Mouse (Mus musculus): ENCODE data around the gene Nbdy. TPM values are rescaled to one million over a fixed set of nuclear protein-coding genes. Genes with fewer than 3 reads are reported as not detected.

Nbdy gene
- polyA plus RNA-seq, 1 experiment from 2014 or later, result 16.8 TPM

DNA sequence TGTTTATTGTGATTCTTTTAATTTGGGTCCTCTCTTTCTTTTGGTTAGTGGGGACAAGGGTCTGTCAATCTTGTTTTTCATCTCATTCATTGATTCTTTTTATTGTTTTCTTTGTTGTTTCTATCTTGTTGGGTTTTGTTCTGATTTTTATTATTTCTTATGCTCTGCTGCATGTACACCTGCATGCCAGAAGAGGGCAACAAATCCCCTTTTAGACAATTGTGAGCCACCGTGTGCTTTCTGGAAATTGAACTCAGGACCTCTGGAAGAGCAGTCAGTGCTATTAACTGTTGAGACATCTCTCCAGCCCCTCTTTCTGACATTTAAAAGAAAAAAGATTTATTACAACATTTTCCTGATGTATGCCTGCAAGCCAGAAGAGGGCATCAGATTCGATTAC is 25.8 kb downstream of the Nbdy start:
- no peak overlapping the region for H3K27ac ChIP-seq (ENCODE audit: low read length)
- no peak overlapping the region for H3K4me2 ChIP-seq (ENCODE audit: low read depth, low read length)
- H3K9me3 ChIP-seq (replicated peaks; ENCODE audit: control insufficient read depth, low read length), result no peaks in the 10 kb centered on the region
- no peaks in the 10 kb centered on the region for H3K4me1 ChIP-seq (ENCODE audit: control insufficient read depth, low read depth, low read length)
- no peak overlapping the region for H3K9ac ChIP-seq (ENCODE audit: low read depth, low read length)
- H3K36me3 ChIP-seq (ENCODE audit: control insufficient read depth, insufficient read depth), result no peaks in the 10 kb centered on the region
- no peaks in the 10 kb centered on the region for H3K27me3 ChIP-seq (ENCODE audit: control insufficient read depth, insufficient read depth, low read depth, low read length)
- ATAC-seq (ENCODE audit: low read depth), result no peak
- no peak overlapping the region for H3K4me3 ChIP-seq (ENCODE audit: low read depth, low read length)
- WGBS (ENCODE audit: insufficient replicate concordance), result 27% methylated on average over 2 of the region's 2 CpGs

Other genes with a start within 250 kb of the Nbdy start
- 3.2 and 4.0 TPM in 2 replicates for gene Ubqln2, start 225.4 kb upstream of the Nbdy start, polyA plus RNA-seq (2015; fragmentation: Nextera tagmentation; extraction: Ambion mirVana)
- gene Cypt3, start 165.0 kb upstream of the Nbdy start, polyA plus RNA-seq (2015; fragmentation: Nextera tagmentation; extraction: Ambion mirVana), result not detected in 2 replicates
- gene Kctd12b, start 27.2 kb upstream of the Nbdy start, polyA plus RNA-seq (2015; fragmentation: Nextera tagmentation; extraction: Ambion mirVana), result 0.63 TPM in 2 replicates
- 1.1 TPM in 2 replicates for gene Spin2c, start 108.6 kb downstream of the Nbdy start, polyA plus RNA-seq (2015; fragmentation: Nextera tagmentation; extraction: Ambion mirVana)